In genomic region chr5:141115963-141116362, GRCm38 (mm10) we compare ENCODE assay signal across 9 mouse cellular contexts.
A peak's percentile ranks its signal among the peaks of the same experiment; 100 is the strongest.
DNase-seq lines count a peak whose midpoint lies in the region; ATAC-seq and TF ChIP-seq lines count a peak whose summit lies in the region.
"Had no signal": no experiment of that assay in that cellular context is flagged by ENCODE, and none has a peak within 500 bp of the region (broad histone marks: within the 10 kb centered on the region; RNA-seq: fewer than 3 reads in every experiment).

No protein-coding gene starts in this region.

- H3K9ac ChIP-seq in heart, adult 2 months (ENCODE audit: low read depth, low read length), result no peak overlapping the region

- no peak for ATAC-seq in inflammation-experienced regulatory T-cells, adult 6 months

- intact Hi-C loops in heart, adult 2 months (cut with DNase I), result no loop called here
- intact Hi-C loops in heart, postnatal 25 days (cut with DNase I), result no loop called here

- no peak for TF ChIP-seq POLR2A in heart, adult 2 months (IDR thresholded peaks at IDR 0.05; ENCODE audit: insufficient read depth, low read depth, low read length)

- DNase-seq in heart, adult 2 months, result peak in 1 of 2 experiments; percentile 17
- DNase-seq in heart, postnatal 25 days (ENCODE audit: low spot score), result no peak
- DNase-seq in frontal cortex, adult 2 months (ENCODE audit: extremely low spot score in 1 of 2, low spot score in 1 of 2), result peak; percentile 91
- DNase-seq in layer of hippocampus, adult 8-10 months (ENCODE audit: low spot score in 2 of 2), result peak; percentile 82 to 84
- DNase-seq in right cerebral cortex, postnatal 14 days, result peak; percentile 36
- no peak for DNase-seq in embryo, embryonic 9.5 days (ENCODE audit: extremely low spot score)
- no peak for DNase-seq in embryo, embryonic 10.5 days (ENCODE audit: low spot score)

- H3K36me3 ChIP-seq in heart, adult 2 months (ENCODE audit: control insufficient read depth, insufficient read depth, low read length), result no peaks in the 10 kb centered on the region

- TF ChIP-seq CTCF in heart, adult 2 months (IDR thresholded peaks at IDR 0.05), result peak; percentile 23; the same call in 1 of the 2 replicates

- H3K27me3 ChIP-seq in heart, adult 2 months (ENCODE audit: control insufficient read depth, insufficient read depth, low read length), result no peaks in the 10 kb centered on the region
- H3K27me3 ChIP-seq: megakaryocyte, embryonic 14.5 days had no signal

- no peaks in the 10 kb centered on the region for H3K79me2 ChIP-seq in heart, adult 2 months (replicated peaks; ENCODE audit: control insufficient read depth, insufficient read depth, low read length)

- H3K4me1 ChIP-seq in heart, adult 2 months (ENCODE audit: control insufficient read depth, insufficient read depth, low read length), result no peaks in the 10 kb centered on the region
- H3K4me1 ChIP-seq: megakaryocyte, embryonic 14.5 days had no signal

- H3K27ac ChIP-seq in heart, adult 2 months, result no peak overlapping the region

- TF ChIP-seq EP300 in heart, adult 2 months (IDR thresholded peaks at IDR 0.05; ENCODE audit: insufficient read depth, low read depth, low read length), result no peak

- 41% methylated on average over 8 of the region's 8 CpGs for WGBS in heart, adult 2 months

- H3K4me3 ChIP-seq in heart, adult 2 months, result no peak overlapping the region
- H3K4me3 ChIP-seq: megakaryocyte, embryonic 14.5 days had no signal

Comparison
In these comparisons a context has a peak if more than half of its experiments do, and no peak if none do; other contexts are left out.
1. DNase-seq: peak in frontal cortex, adult 2 months (2 of 2), layer of hippocampus, adult 8-10 months (2 of 2) and right cerebral cortex, postnatal 14 days (single experiment); none in heart, postnatal 25 days (single experiment), embryo, embryonic 9.5 days (single experiment) and embryo, embryonic 10.5 days (single experiment).